Mouse (Mus musculus): ENCODE results near the gene Wdr44.

GRCm38 (mm10) chrX:23810365-23810764 lies 117.5 kb downstream of the Wdr44 start:
- no peak for TF ChIP-seq CTCF (IDR thresholded peaks at IDR 0.05; ENCODE audit: control insufficient read depth, insufficient read depth, insufficient read length)
- no peak for TF ChIP-seq MAX (IDR thresholded peaks at IDR 0.05)
- TF ChIP-seq FOSL1 (IDR thresholded peaks at IDR 0.05; ENCODE audit: insufficient read depth, low read length, poor library complexity, severe bottlenecking), result no peak
- TF ChIP-seq MYOG (IDR thresholded peaks at IDR 0.05; ENCODE audit: control insufficient read depth, extremely low read depth, insufficient read length), result no peak

Measured in C2C12 (cell line).